Mouse (Mus musculus) ES-Bruce4 (cell line): ENCODE measurements around the gene Sar1b.

ENCODE experiments used
- EP300 ChIP-seq: IDR thresholded peaks from 2 replicates; pipeline ENCODE4 v1.6.1; 2011; ENCODE audit warnings: low read depth, low read length; ENCODE audit not compliant: insufficient read depth
- POLR2A ChIP-seq: IDR thresholded peaks from one replicate; pipeline ENCODE4 v1.8.1; 2011; ENCODE audit warnings: low read length; ENCODE audit not compliant: insufficient read depth

- TF ChIP-seq EP300: no peak
- no peak for TF ChIP-seq POLR2A
Measured at GRCm38 (mm10) chr11:51790662-51791061, 27.2 kb downstream of the Sar1b start.
